Mouse (Mus musculus): ENCODE data around the gene Tcp10c.
"Not testable (repeated sequence)": the region's sequence is repeated elsewhere in the genome, so short reads cannot be mapped to it uniquely, and the experiment has no call there.

Tcp10c gene

DNA sequence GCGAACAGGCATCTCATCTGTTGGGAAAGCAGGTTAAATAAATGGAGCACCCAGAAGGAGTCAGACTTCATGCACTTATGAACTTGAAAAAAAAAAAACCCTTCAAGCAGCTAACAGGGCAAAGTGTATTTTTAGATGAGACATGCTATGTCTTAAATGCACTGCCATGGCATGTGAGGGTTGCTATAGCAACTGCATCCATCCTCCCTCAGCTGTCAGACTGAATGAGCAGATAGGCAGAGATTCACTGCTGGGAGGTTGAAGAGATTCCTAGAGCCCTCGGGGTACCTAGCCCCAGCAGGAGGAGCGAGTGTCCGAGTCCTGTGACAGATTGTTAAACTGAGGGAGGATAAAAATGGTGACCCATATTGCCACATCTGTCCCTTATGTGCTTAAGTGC, 36.6 kb downstream of the Tcp10c start:
- not testable (repeated sequence) for DNase-seq (ENCODE audit: inconsistent ontology term)

DNA sequence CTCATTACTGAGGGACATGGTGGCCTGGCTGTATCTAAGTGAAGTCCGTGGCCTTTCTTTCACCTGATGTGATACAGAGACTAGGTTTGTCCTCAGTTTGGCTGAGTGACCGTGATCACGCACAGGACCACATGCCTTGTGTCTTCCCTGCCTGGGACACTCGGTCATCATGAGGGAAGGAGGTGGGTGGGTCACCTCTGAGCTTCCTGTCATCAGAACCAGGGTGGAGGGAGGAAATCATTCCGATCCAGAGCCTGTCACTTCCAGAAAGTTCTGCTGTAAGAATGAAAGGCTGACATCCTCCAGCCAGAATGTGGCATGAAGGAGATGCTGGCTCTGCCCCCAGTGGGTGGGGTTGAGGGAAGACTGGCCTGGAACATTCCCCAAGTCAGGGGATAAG, 45.6 kb downstream of the Tcp10c start:
- not testable (repeated sequence) for DNase-seq (ENCODE audit: inconsistent ontology term)

DNA sequence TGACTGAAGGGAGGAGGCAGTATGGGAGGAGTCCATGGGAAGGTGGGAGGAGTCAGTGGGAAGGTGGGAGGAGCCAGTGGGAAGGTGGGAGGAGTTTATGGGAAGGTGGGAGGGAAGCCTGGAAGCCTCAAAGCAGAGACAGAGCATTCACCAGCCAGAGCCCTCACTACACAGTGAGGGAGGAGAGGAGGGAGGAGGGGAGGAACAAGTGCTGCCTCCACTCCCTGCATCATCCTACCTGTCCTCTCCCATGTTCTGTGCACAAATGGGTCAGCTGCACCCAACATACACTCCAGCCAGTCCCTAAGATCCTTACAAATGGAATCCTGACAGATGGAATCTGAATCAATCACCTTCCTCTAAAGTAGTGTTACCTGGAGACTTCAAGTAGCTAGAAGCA, 47.7 kb downstream of the Tcp10c start:
- DNase-seq (ENCODE audit: inconsistent ontology term) = not testable (repeated sequence)

DNA sequence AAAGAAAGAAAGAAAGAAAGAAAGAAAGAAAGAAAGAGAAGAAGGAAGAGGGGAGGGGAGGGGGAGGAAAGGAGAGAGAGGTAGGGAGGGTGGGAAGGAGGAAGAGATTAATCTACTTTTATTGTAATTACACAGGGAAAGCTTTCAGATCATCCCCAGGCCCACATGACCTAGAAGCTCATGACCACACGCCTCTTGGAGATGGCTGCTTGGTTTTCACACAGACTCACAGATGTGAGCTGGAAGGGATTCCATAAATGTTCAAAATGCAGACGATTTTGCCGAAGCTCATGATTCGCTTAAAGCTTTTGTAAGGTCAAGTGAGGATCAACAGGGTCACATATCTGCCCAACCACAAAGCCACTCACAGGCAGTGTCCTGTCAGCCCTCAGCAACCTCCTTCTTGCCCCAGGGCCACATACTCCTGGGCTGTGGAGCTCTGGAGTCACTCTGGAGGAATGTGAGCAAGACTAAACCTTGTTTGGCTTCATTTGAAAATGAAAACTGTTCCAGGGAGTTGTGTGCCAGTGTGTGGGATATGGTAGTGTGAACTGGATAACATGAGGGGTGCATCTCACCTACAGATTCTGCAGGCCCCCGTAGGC, 49.3 kb downstream of the Tcp10c start:
- not testable (repeated sequence) for DNase-seq (ENCODE audit: inconsistent ontology term)

DNA sequence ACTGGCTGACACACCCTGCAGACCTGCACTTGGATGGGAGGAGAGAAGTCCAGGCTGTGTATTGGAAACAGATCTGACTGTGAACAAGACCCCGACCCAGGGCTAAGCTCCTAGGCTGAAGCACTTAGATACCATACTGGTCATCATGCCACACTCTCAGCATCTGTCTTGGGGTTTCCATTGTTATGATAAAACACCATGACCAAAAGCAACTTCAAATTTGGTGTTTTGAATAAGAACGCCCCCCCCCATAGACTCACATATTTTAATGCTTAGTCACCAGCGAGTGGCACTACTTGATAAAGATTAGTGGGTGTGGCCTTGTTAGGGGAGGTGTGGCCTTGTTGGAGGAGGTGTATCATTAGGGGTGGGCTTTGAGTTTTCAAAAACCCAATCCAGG, 51.7 kb downstream of the Tcp10c start:
- DNase-seq (ENCODE audit: inconsistent ontology term) = not testable (repeated sequence)

DNA sequence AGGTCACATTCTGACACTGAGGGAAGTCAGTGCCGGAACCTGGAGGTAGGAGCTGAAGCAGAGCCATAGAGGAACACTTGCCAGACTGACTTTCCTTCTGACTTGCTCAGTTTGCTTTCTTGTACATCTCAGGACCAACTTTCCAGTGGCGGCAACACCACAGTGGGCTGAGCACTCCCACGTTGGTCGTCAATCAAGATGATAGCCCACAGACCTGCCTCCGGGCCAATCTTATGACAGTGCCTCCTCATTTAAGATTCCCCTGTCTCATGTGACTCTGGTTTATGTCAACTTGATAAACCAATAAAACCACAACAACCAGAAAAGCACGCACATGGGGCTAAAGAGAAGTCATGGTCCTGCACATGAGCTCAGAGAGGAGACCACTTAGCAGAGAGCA, 52.3 kb downstream of the Tcp10c start:
- not testable (repeated sequence) for DNase-seq (ENCODE audit: inconsistent ontology term)

DNA sequence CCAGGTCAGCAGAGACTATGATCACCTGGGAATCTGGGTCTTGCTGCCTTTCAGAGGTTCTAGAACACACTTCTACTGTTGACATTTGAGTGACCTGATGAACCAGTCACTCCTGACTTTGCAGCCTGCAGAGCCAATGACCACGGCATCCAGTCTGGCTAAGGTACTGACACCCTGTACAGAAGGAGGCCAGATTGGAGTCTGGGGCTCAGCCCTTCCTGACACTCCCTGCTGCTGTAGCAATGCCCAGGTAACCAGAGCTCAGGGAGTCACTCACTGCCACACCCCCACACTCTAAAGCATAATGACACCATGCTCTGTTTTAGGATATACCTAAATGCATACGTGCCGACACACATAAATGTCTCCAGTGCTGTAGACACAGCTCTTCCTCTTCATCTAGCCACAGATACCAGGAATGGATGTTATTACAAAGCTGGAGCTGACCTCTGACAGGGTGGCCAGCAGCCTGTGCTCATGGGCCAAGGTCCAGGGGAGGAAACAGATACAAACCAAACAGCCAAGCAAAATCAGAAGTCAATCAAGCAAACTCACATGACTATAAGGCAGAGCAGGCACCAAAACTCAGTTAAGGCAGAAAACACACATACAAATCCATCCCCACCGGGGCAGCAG, 53.4 kb downstream of the Tcp10c start:
- not testable (repeated sequence) for DNase-seq (ENCODE audit: inconsistent ontology term)

DNA sequence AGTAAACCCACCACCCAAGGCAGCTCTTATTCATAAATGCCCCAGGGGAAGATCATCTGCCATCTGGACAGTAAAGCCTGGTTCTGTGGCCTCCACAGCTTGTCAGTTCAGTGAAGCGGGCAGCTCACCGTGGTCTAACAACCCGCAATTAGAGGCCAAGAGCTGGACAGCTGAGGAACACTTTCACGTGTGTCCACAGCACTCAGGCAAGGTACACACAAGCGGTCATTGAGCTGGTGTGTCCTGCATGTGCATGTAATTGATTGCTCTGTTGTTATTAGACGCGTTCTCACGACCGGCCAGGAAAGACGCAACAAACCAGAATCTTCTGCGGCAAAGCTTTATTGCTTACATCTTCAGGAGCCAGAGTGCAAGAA, 53.9 kb downstream of the Tcp10c start:
- not testable (repeated sequence) for DNase-seq (ENCODE audit: inconsistent ontology term)

DNA sequence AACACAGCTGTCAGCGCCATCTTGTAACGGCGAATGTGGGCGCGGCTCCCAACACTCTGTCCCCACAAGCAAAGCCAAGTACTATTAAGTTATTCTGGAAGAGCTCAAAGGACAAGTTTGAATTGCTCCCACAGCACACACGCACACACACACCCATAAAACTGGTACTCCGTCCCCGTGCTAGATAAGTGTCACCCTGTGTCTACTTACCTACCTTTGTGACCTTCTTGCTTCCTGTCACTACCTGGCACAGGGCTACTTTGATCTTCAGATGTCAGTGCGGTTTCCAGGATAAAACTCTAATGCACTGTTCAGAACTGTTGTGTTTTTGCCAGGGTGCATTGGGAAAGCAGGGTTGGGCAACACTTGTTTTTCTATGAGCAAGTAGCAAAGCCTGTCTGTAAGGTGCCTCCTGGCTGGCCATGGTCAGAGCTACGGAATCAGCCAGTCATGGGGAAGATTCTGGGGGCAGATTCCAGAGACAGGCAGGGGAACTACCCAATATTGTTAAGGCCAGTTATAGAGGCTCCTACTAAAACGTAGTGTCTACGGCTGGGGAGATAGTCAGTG, 66.7 kb downstream of the Tcp10c start:
- DNase-seq (ENCODE audit: inconsistent ontology term) = not testable (repeated sequence)

DNA sequence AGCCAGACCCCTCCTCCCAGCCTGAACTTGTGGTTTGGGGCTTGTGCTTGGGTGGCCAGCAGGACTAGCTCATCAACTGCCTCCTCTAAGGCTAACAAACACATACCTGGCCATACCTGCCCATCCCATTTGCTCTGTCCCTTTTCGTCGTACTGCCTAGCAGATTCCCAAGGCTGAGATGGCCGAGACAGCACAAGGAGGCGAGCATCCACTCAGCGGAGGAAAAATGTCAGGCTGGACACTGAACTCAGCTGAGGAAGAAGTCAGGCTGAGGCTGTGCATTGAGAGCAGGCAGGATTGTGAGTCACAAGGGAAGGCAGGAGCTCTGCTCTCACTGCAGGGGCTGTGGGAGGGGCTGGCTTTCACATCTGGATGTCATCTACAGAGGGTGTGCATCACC, 68.3 kb downstream of the Tcp10c start:
- DNase-seq (ENCODE audit: inconsistent ontology term) = not testable (repeated sequence)

DNA sequence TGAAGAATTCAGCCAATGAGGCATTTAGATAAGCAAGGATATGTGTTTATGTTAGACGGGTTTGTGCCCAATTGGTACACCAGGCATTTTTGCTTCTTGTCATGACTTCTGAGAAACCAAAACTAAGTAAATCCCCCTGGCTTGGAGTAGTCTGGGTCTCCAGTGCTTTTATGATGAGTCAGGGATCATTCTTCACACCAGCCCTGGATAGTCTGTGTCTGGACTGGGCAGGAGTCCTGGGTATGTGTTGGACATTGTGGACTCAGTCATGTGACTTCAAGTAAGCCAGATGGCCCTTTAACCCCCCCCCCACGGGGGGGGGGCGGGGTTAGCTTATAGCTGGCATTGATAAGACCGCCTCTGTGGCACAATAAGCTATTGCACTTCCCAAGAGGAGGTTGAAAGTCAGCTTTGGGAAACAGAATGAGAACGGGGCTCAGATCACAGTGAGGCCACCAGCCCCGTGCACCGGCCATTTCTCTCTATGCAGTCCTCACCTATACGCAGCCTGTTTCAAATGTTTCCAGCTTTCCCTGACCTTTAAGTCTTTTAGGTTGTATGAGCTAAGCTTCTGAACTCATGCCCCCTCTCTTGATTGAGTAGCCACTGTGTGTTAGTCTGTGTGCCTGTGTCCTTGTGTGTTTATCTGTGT, 69.1 kb downstream of the Tcp10c start:
- not testable (repeated sequence) for DNase-seq (ENCODE audit: inconsistent ontology term)

DNA sequence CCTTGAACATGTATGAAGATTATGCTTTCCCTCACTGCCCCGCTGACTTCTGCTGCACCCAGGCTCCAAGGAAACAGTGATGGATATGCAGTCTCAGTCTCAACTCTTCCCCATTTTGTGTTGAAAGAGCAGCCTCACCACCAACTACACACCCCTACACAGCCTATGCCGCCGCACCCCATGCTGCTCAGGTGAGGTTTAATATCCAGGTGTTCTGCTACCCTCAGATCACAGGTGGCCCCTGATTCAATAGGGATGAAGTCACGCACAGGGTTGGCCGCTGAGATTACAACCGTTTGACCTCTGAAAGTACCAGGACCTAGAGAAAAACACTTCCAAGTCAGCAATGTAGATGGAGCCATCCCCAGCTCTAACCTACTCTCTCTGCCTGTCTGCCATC, 69.9 kb downstream of the Tcp10c start:
- not testable (repeated sequence) for DNase-seq (ENCODE audit: inconsistent ontology term)

DNA sequence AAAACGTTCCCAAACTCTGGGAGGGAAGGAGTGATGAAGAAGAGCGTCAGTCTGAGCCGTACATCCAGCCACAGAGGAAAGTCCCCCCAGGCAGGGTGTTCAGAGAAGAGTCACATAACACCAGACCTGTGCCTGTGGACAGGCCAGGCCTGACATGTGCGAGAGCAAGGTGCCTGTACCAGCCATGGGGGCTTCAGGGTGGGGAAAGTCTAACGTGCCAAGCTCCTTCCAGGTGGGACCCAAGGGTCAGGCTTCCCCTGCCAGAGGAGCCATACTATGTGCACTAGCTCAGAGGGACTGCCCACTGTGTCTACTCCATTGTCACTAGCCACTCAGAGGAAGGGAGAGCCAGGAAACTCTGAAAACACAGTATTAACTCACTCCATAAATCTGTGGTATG, 71.3 kb downstream of the Tcp10c start:
- DNase-seq (ENCODE audit: inconsistent ontology term) = not testable (repeated sequence)

DNA sequence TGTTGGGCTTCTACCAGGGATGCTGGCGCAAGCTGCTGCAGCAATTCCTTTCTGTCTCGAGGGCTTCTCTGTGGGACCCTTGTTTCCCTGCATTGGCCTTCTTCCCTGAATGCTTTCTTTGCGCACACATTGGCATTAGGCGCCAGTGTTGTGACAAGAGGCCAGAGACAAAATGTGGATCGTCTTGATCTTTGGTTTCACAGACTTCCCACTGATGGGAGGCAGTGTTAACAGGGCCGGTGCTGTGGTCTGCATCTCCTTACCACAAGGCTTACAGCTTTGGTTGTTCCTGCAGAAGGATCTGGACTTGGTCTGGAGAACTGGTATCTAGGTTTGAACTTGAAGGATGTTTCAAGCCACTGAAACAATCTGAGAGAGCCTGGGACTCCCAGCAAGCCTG, 72.1 kb downstream of the Tcp10c start:
- DNase-seq (ENCODE audit: inconsistent ontology term) = not testable (repeated sequence)

All from Muller cell, postnatal 12 days (primary cell).